Mouse (Mus musculus) embryonic facial prominence, embryonic 13.5 days (tissue): ENCODE data around the gene 4930518I15Rik. TPM values are rescaled to one million over a fixed set of nuclear protein-coding genes. Genes with fewer than 3 reads are reported as not detected.

Experiments
- ATAC-seq: fragments of 200-750 bp; cut with Nextera tagmentation; 2 replicates; pipeline ENCODE4 v1.8.0; 2017; ENCODE audit warnings: low read depth; ENCODE audit not compliant: insufficient number of reproducible peaks, insufficient read depth, low FRiP score, low TSS enrichment
- H3K27ac ChIP-seq: fragments of 300-500 bp; sonication (generic); 2 replicates; pipeline ENCODE4 v1.5.1; 2015; ENCODE audit warnings: moderate library complexity, mild to moderate bottlenecking, inconsistent platforms
- H3K27me3 ChIP-seq: fragments of 300-500 bp; sonication (generic); 2 replicates; pipeline ENCODE4 v1.6.1; 2015; ENCODE audit warnings: mild to moderate bottlenecking, inconsistent platforms
- H3K36me3 ChIP-seq: fragments of 300-500 bp; sonication (generic); 2 replicates; pipeline ENCODE4 v1.6.1; 2015; ENCODE audit warnings: mild to moderate bottlenecking, inconsistent platforms
- H3K4me1 ChIP-seq: fragments of 300-500 bp; sonication (generic); 2 replicates; pipeline ENCODE4 v1.6.1; 2015; ENCODE audit warnings: inconsistent platforms
- H3K4me2 ChIP-seq: fragments of 300-500 bp; sonication (generic); 2 replicates; pipeline ENCODE4 v1.6.1; 2015; ENCODE audit warnings: moderate library complexity, mild to moderate bottlenecking, inconsistent platforms
- H3K4me3 ChIP-seq: fragments of 300-500 bp; sonication (generic); 2 replicates; pipeline ENCODE4 v1.5.1; 2015; ENCODE audit warnings: mild to moderate bottlenecking, inconsistent platforms
- H3K9ac ChIP-seq: fragments of 300-500 bp; sonication (generic); 2 replicates; pipeline ENCODE4 v1.6.1; 2015; ENCODE audit warnings: mild to moderate bottlenecking, inconsistent platforms
- H3K9me3 ChIP-seq: fragments of 300-500 bp; sonication (generic); 2 replicates; pipeline ENCODE4 v1.6.1; 2016; ENCODE audit warnings: inconsistent platforms
- WGBS: fragments of 180-500 bp; shearing (Covaris S2); methylation state at CpG from one replicate; pipeline ENCODE4 v1.1.7; 2015; ENCODE audit warnings: mixed read lengths; 5-methylcytosine and 5-hydroxymethylcytosine counted together
- polyA plus RNA-seq: library from polyadenylated mRNA; unstranded; fragments of >200 nt; fragmentation: Nextera tagmentation; extraction: Ambion mirVana; gene quantifications from 2 replicates; pipeline ENCODE4 v1.2.1, GENCODE M21; 2015

The 4930518I15Rik gene
- polyA plus RNA-seq, 1 experiment from 2014 or later, result 14.6 TPM

- H3K9ac ChIP-seq, result no peak overlapping the region
- no peak overlapping the region for H3K4me2 ChIP-seq
- no peak overlapping the region for H3K4me3 ChIP-seq
- ATAC-seq, result 0 out of 2 replicates have a peak, but pooled peaks have one; percentile 26
- no peaks in the 10 kb centered on the region for H3K36me3 ChIP-seq
- no peak overlapping the region for H3K27ac ChIP-seq
- no peaks in the 10 kb centered on the region for H3K9me3 ChIP-seq
- WGBS, result 48% methylated on average over 2 of the region's 2 CpGs
- no peaks in the 10 kb centered on the region for H3K27me3 ChIP-seq
- H3K4me1 ChIP-seq, result peaks cover 8% of the 10 kb centered on the region
Observed at GRCm38 (mm10) chr2:156809579-156809978, 48.2 kb downstream of the 4930518I15Rik start.

GRCm38 (mm10) chr2:156806886-156807285 is 50.9 kb downstream of the 4930518I15Rik start:
- Histone ChIP-seq H3K27ac (no peak overlapping the region), H3K4me1 (no peaks in the 10 kb centered on the region), H3K36me3 (no peaks in the 10 kb centered on the region), H3K4me3 (no peak overlapping the region), H3K9me3 (no peaks in the 10 kb centered on the region), H3K4me2 (no peak overlapping the region), H3K27me3 (no peaks in the 10 kb centered on the region), H3K9ac (no peak overlapping the region)
- ATAC-seq, result no peak
- WGBS, result 69% methylated on average over 6 of the region's 6 CpGs

Other genes starting within 250 kb of the 4930518I15Rik start
- 89.7 and 98.3 TPM in 2 replicates for gene Dlgap4, start 244.2 kb downstream of the 4930518I15Rik start, polyA plus RNA-seq
- 197 TPM in 2 replicates for gene Myl9, start 82.5 kb downstream of the 4930518I15Rik start, polyA plus RNA-seq
- 69.6 and 72.6 TPM in 2 replicates for gene Tgif2, start 17.9 kb downstream of the 4930518I15Rik start, polyA plus RNA-seq
- 158 and 164 TPM in 2 replicates for gene Rab5if, start 5.2 kb upstream of the 4930518I15Rik start, polyA plus RNA-seq
- gene Sla2, start 29.2 kb upstream of the 4930518I15Rik start, polyA plus RNA-seq, result 0.38 and 0.62 TPM in 2 replicates
- 51.0 and 55.6 TPM in 2 replicates for gene Ndrg3, start 134.1 kb upstream of the 4930518I15Rik start, polyA plus RNA-seq
- 39.4 and 40.1 TPM in 2 replicates for gene Dsn1, start 149.2 kb upstream of the 4930518I15Rik start, polyA plus RNA-seq
- 4.6 and 7.1 TPM in 2 replicates for gene Soga1, start 221.3 kb upstream of the 4930518I15Rik start, polyA plus RNA-seq
- not detected in 2 replicates for gene Tldc2, start 229.1 kb upstream of the 4930518I15Rik start, polyA plus RNA-seq